In genomic region chr16:91917631-91918096, GRCm38 (mm10) we compare ENCODE assay signal across 7 mouse cellular contexts.
A peak's percentile ranks its signal among the peaks of the same experiment; 100 is the strongest.
DNase-seq lines count a peak whose midpoint lies in the region; ATAC-seq and TF ChIP-seq lines count a peak whose summit lies in the region.

No protein-coding gene starts in this region.

- H3K4me1 ChIP-seq in embryonic facial prominence, embryonic 10.5 days = peaks cover 22% of the 10 kb centered on the region
- peaks cover 6% of the 10 kb centered on the region; the same call in 1 of the 2 replicates for H3K4me1 ChIP-seq in intestine, postnatal 0 days (replicated peaks; ENCODE audit: control insufficient read depth, insufficient read depth, low read length)
- peaks cover 21% of the 10 kb centered on the region for H3K4me1 ChIP-seq in limb, embryonic 10.5 days
- no peaks in the 10 kb centered on the region for H3K4me1 ChIP-seq in midbrain, embryonic 13.5 days (replicated peaks)
- peaks cover 4% of the 10 kb centered on the region; the same call in 1 of the 2 replicates for H3K4me1 ChIP-seq in small intestine, adult 2 months (ENCODE audit: control insufficient read depth, insufficient read depth, insufficient read length, low read length)

- WGBS in embryonic facial prominence, embryonic 10.5 days = 37% methylated on average over 17 of the region's 17 CpGs
- 16% methylated on average over 17 of the region's 17 CpGs for WGBS in intestine, postnatal 0 days
- WGBS in limb, embryonic 10.5 days = 46% methylated on average over 17 of the region's 17 CpGs
- WGBS in midbrain, embryonic 13.5 days = 32% methylated on average over 17 of the region's 17 CpGs
- 8% methylated on average over 17 of the region's 17 CpGs for WGBS in small intestine, adult 2 months

- TF ChIP-seq CTCF in intestine, postnatal 0 days (IDR thresholded peaks at IDR 0.05; ENCODE audit: low read depth) = peak; percentile 98
- TF ChIP-seq CTCF in small intestine, adult 2 months (IDR thresholded peaks at IDR 0.05; ENCODE audit: extremely low read depth, insufficient read length, insufficient replicate concordance, low read depth, low read length) = peak; percentile 81; the same call in 1 of the 2 replicates

- no peaks in the 10 kb centered on the region for H3K9me3 ChIP-seq in embryonic facial prominence, embryonic 10.5 days
- H3K9me3 ChIP-seq in intestine, postnatal 0 days (ENCODE audit: control insufficient read depth) = no peaks in the 10 kb centered on the region
- no peaks in the 10 kb centered on the region for H3K9me3 ChIP-seq in limb, embryonic 10.5 days (replicated peaks)
- no peaks in the 10 kb centered on the region for H3K9me3 ChIP-seq in midbrain, embryonic 13.5 days

- peak overlapping the region; percentile 31; the same call in 1 of the 2 replicates for H3K9ac ChIP-seq in intestine, postnatal 0 days (ENCODE audit: low read depth, low read length)
- no peak overlapping the region; the same call in 1 of the 2 replicates for H3K9ac ChIP-seq in midbrain, embryonic 13.5 days (replicated peaks)

- peak overlapping the region; percentile 21; the same call in 1 of the 2 replicates for H3K4me3 ChIP-seq in embryonic facial prominence, embryonic 10.5 days
- H3K4me3 ChIP-seq in intestine, postnatal 0 days (ENCODE audit: low read depth, low read length) = peak overlapping the region; percentile 22; the same call in 1 of the 2 replicates
- no peak overlapping the region for H3K4me3 ChIP-seq in limb, embryonic 10.5 days
- no peak overlapping the region for H3K4me3 ChIP-seq in midbrain, embryonic 13.5 days (replicated peaks)
- peak overlapping the region; percentile 49 for H3K4me3 ChIP-seq in small intestine, adult 2 months (ENCODE audit: low read depth, low read length)

- peak overlapping the region; percentile 55 for H3K27ac ChIP-seq in embryonic facial prominence, embryonic 10.5 days (replicated peaks)
- no peak overlapping the region for H3K27ac ChIP-seq in intestine, postnatal 0 days (ENCODE audit: low read depth, low read length)
- H3K27ac ChIP-seq in limb, embryonic 10.5 days = peak overlapping the region; percentile 38
- no peak overlapping the region for H3K27ac ChIP-seq in midbrain, embryonic 13.5 days
- no peak overlapping the region for H3K27ac ChIP-seq in small intestine, adult 2 months (ENCODE audit: insufficient read depth, low read depth, low read length)

- peak; percentile 92 for DNase-seq in adrenal gland, postnatal 14 days
- peak; percentile 90 for DNase-seq in embryonic facial prominence, embryonic 10.5 days (ENCODE audit: low spot score)
- peak; percentile 87 for DNase-seq in limb, embryonic 10.5 days (ENCODE audit: low spot score)

- peak; percentile 94 for ATAC-seq in granulocyte monocyte progenitor cell, adult 5-6 weeks (replicated peaks; ENCODE audit: poor library complexity, severe bottlenecking)
- ATAC-seq in intestine, postnatal 0 days = peak; percentile 50
- peak; percentile 65 for ATAC-seq in midbrain, embryonic 13.5 days

- H3K27me3 ChIP-seq in embryonic facial prominence, embryonic 10.5 days (replicated peaks; ENCODE audit: low read depth, poor library complexity, severe bottlenecking) = no peaks in the 10 kb centered on the region
- H3K27me3 ChIP-seq in intestine, postnatal 0 days (replicated peaks; ENCODE audit: control insufficient read depth, insufficient read depth, low read length) = no peaks in the 10 kb centered on the region
- no peaks in the 10 kb centered on the region for H3K27me3 ChIP-seq in limb, embryonic 10.5 days (ENCODE audit: low read depth, poor library complexity, severe bottlenecking)
- H3K27me3 ChIP-seq in midbrain, embryonic 13.5 days = no peaks in the 10 kb centered on the region
- H3K27me3 ChIP-seq in small intestine, adult 2 months (ENCODE audit: control insufficient read depth, insufficient read depth, low read length) = no peaks in the 10 kb centered on the region

- no peak; the same call in 1 of the 2 replicates for TF ChIP-seq POLR2A in small intestine, adult 2 months (IDR thresholded peaks at IDR 0.05; ENCODE audit: low read depth, low read length)

- no peaks in the 10 kb centered on the region; the same call in 1 of the 2 replicates for H3K36me3 ChIP-seq in embryonic facial prominence, embryonic 10.5 days (replicated peaks)
- no peaks in the 10 kb centered on the region for H3K36me3 ChIP-seq in intestine, postnatal 0 days (ENCODE audit: control insufficient read depth, insufficient read depth)
- H3K36me3 ChIP-seq in limb, embryonic 10.5 days = 0 out of 2 replicates have a peak, but pooled peaks cover 5% of the 10 kb centered on the region
- H3K36me3 ChIP-seq in midbrain, embryonic 13.5 days = peaks cover 6% of the 10 kb centered on the region; the same call in 1 of the 2 replicates
- no peaks in the 10 kb centered on the region for H3K36me3 ChIP-seq in small intestine, adult 2 months (ENCODE audit: control insufficient read depth, insufficient read depth, low read length)

- peak overlapping the region; percentile 65 for H3K4me2 ChIP-seq in intestine, postnatal 0 days (replicated peaks; ENCODE audit: low read depth)
- H3K4me2 ChIP-seq in midbrain, embryonic 13.5 days (replicated peaks) = peak overlapping the region; percentile 31; the same call in 1 of the 2 replicates

Comparison
In these comparisons a context has a peak if more than half of its experiments do, and no peak if none do; other contexts are left out.
1. H3K27ac ChIP-seq: peak in embryonic facial prominence, embryonic 10.5 days (single experiment) and limb, embryonic 10.5 days (single experiment); none in intestine, postnatal 0 days (single experiment), midbrain, embryonic 13.5 days (single experiment) and small intestine, adult 2 months (single experiment).
2. H3K4me3 ChIP-seq: peak in embryonic facial prominence, embryonic 10.5 days (single experiment), intestine, postnatal 0 days (single experiment) and small intestine, adult 2 months (single experiment); none in limb, embryonic 10.5 days (single experiment) and midbrain, embryonic 13.5 days (single experiment).
3. Peak in every context shown above with its lines, with median percentiles within 50 percentile points of each other: DNase-seq and ATAC-seq.